39 mouse cellular contexts compared by ENCODE assay signal in genomic region chr14:51995219-51995871, GRCm38 (mm10). TPM values are rescaled to one million over a fixed set of nuclear protein-coding genes. Genes with fewer than 3 reads are reported as not detected.
A peak's percentile ranks its signal among the peaks of the same experiment; 100 is the strongest.
DNase-seq lines count a peak whose midpoint lies in the region; ATAC-seq lines count a peak whose summit lies in the region.
"Had no signal": no experiment of that assay in that cellular context is flagged by ENCODE, and none has a peak within 500 bp of the region (broad histone marks: within the 10 kb centered on the region; RNA-seq: fewer than 3 reads in every experiment).

No protein-coding gene starts in this region.

- 41% methylated on average over 12 of the region's 12 CpGs for whole genome bisulfite sequencing in liver, embryonic 16.5 days (ENCODE audit: insufficient replicate concordance)
- WGBS in embryonic facial prominence, embryonic 10.5 days, result 82% methylated on average over 12 of the region's 12 CpGs

- no peak overlapping the region for H3K9ac ChIP-seq in liver, embryonic 16.5 days (ENCODE audit: low read depth, low read length)
- H3K9ac ChIP-seq: embryonic facial prominence, embryonic 15.5 days; forebrain, embryonic 13.5 days; heart, embryonic 12.5 days; hindbrain, embryonic 14.5 days; neural tube, embryonic 12.5 days had no signal

- H3K9me3 ChIP-seq in liver, embryonic 16.5 days (replicated peaks; ENCODE audit: control insufficient read depth, low read length), result no peaks in the 10 kb centered on the region
- no peaks in the 10 kb centered on the region for H3K9me3 ChIP-seq in embryonic facial prominence, embryonic 10.5 days
- H3K9me3 ChIP-seq: embryonic facial prominence, embryonic 15.5 days; forebrain, embryonic 13.5 days; heart, embryonic 12.5 days; neural tube, embryonic 12.5 days had no signal

- no peak for DNase-seq in liver
- no peak for DNase-seq in embryonic facial prominence, embryonic 10.5 days (ENCODE audit: low spot score)
- no peak for DNase-seq in right cerebral cortex, postnatal 36 days (ENCODE audit: low spot score in 2 of 2)
- DNase-seq in gastrocnemius, adult 8-10 months (ENCODE audit: low spot score in 2 of 2), result no peak
- DNase-seq: adrenal gland, postnatal 14 days; cerebellum, adult 11-12 months; gastrocnemius, postnatal 25 days; heart, adult 18-20 months; heart, postnatal 4 days; kidney, postnatal 25 days; lung, adult 2 months; lung, postnatal 10 days; right cerebral cortex, adult 18-20 months had no signal

- H3K36me3 ChIP-seq in liver, embryonic 16.5 days (ENCODE audit: control insufficient read depth, insufficient read depth), result no peaks in the 10 kb centered on the region; the same call in 1 of the 2 replicates
- H3K36me3 ChIP-seq in embryonic facial prominence, embryonic 10.5 days (replicated peaks), result peaks cover 98% of the 10 kb centered on the region

- H3K4me1 ChIP-seq in liver, embryonic 16.5 days (ENCODE audit: control insufficient read depth, low read depth, low read length), result peaks cover 3% of the 10 kb centered on the region; the same call in 1 of the 2 replicates
- no peaks in the 10 kb centered on the region for H3K4me1 ChIP-seq in embryonic facial prominence, embryonic 10.5 days
- H3K4me1 ChIP-seq: embryonic facial prominence, embryonic 15.5 days; heart, embryonic 12.5 days; neural tube, embryonic 12.5 days had no signal

- H3K27me3 ChIP-seq in liver, embryonic 16.5 days (ENCODE audit: control insufficient read depth, insufficient read depth, low read depth, low read length), result no peaks in the 10 kb centered on the region
- no peaks in the 10 kb centered on the region for H3K27me3 ChIP-seq in embryonic facial prominence, embryonic 10.5 days (replicated peaks; ENCODE audit: low read depth, poor library complexity, severe bottlenecking)
- H3K27me3 ChIP-seq: embryonic facial prominence, embryonic 15.5 days; forebrain, embryonic 13.5 days; heart, embryonic 12.5 days; neural tube, embryonic 12.5 days; Patski had no signal

- no peak overlapping the region for H3K27ac ChIP-seq in liver, embryonic 16.5 days (ENCODE audit: low read length)
- H3K27ac ChIP-seq in embryonic facial prominence, embryonic 10.5 days (replicated peaks), result no peak overlapping the region
- H3K27ac ChIP-seq: embryonic facial prominence, embryonic 15.5 days; forebrain, embryonic 13.5 days; hindbrain, embryonic 14.5 days; macrophage; neural tube, embryonic 12.5 days had no signal

- no peak overlapping the region for H3K4me3 ChIP-seq in liver, embryonic 16.5 days (ENCODE audit: low read depth, low read length)
- H3K4me3 ChIP-seq in embryonic facial prominence, embryonic 10.5 days, result no peak overlapping the region
- H3K4me3 ChIP-seq: embryonic facial prominence, embryonic 15.5 days; forebrain, embryonic 13.5 days; heart, embryonic 12.5 days; myocyte; neural tube, embryonic 12.5 days had no signal

- ATAC-seq in liver, embryonic 16.5 days (ENCODE audit: low read depth), result 0 out of 2 replicates have a peak, but pooled peaks have one; percentile 24
- peak; percentile 81 for ATAC-seq in common myeloid progenitor, adult 5-6 weeks (replicated peaks; ENCODE audit: low read depth, poor library complexity, severe bottlenecking)
- peak; percentile 86 for ATAC-seq in megakaryocyte progenitor cell, adult 5-6 weeks (replicated peaks; ENCODE audit: poor library complexity)
- ATAC-seq: CD4-positive, CD25-positive, alpha-beta regulatory T cell, adult 4 months; intestine, postnatal 0 days; midbrain, embryonic 16.5 days; Patski had no signal

- no peak overlapping the region for H3K4me2 ChIP-seq in liver, embryonic 16.5 days (ENCODE audit: low read depth, low read length)
- H3K4me2 ChIP-seq: embryonic facial prominence, embryonic 15.5 days; forebrain, embryonic 13.5 days; heart, embryonic 12.5 days; hindbrain, embryonic 14.5 days; midbrain, embryonic 11.5 days; neural tube, embryonic 12.5 days had no signal

RNA-seq across cellular contexts. Expression of gene Arhgef40, which starts 10.8 kb away (rescaled TPM):
- polyA plus RNA-seq in liver, embryonic 16.5 days (2015; fragmentation: Nextera tagmentation; extraction: Ambion mirVana), result 12.5 and 14.6 TPM in 2 replicates
- 27.5 and 32.4 TPM in 2 replicates for total RNA-seq in common myeloid progenitor, adult 5-6 weeks (2017)
- total RNA-seq in megakaryocyte progenitor cell, adult 5-6 weeks (2015), result 3.0 and 9.1 TPM in 2 replicates
- 5.0 and 15.2 TPM in 2 replicates for total RNA-seq in megakaryocyte progenitor cell, adult 5-6 weeks (2017)
- polyA plus RNA-seq in embryonic facial prominence, embryonic 10.5 days (2016; fragmentation: Nextera tagmentation; extraction: Ambion mirVana), result 151 and 163 TPM in 2 replicates
- 1 to 10 TPM; 5.7 to 9.4 (median 6.2) TPM for total RNA-seq in gastrocnemius, adult 8-10 months (2022)

RNA-seq across cellular contexts. Expression of gene Tmem253, which starts 20.1 kb away (rescaled TPM):
- polyA plus RNA-seq in liver, embryonic 16.5 days (2015; fragmentation: Nextera tagmentation; extraction: Ambion mirVana), result 0.15 and 0.28 TPM in 2 replicates
- total RNA-seq in common myeloid progenitor, adult 5-6 weeks (2017), result not detected in 2 replicates
- total RNA-seq in megakaryocyte progenitor cell, adult 5-6 weeks (2015), result 0.30 TPM in 1 of 2 replicates, not detected in the other
- not detected in 2 replicates for total RNA-seq in megakaryocyte progenitor cell, adult 5-6 weeks (2017)
- 0.65 and 0.72 TPM in 2 replicates for polyA plus RNA-seq in embryonic facial prominence, embryonic 10.5 days (2016; fragmentation: Nextera tagmentation; extraction: Ambion mirVana)
- 1 to 10 TPM in 3 of 4 experiments, under 1 TPM in 1; 0.60 to 1.4 (median 1.2) TPM for total RNA-seq in gastrocnemius, adult 8-10 months (2022)
- total RNA-seq: liver, adult 2 months had no signal

RNA-seq across cellular contexts. Expression of gene Zfp219, which starts 25.2 kb away (rescaled TPM):
- 7.4 and 8.9 TPM in 2 replicates for polyA plus RNA-seq in liver, embryonic 16.5 days (2015; fragmentation: Nextera tagmentation; extraction: Ambion mirVana)
- 9.8 and 14.0 TPM in 2 replicates for total RNA-seq in common myeloid progenitor, adult 5-6 weeks (2017)
- 6.5 and 8.5 TPM in 2 replicates for total RNA-seq in megakaryocyte progenitor cell, adult 5-6 weeks (2015)
- 8.2 and 15.1 TPM in 2 replicates for total RNA-seq in megakaryocyte progenitor cell, adult 5-6 weeks (2017)
- polyA plus RNA-seq in embryonic facial prominence, embryonic 10.5 days (2016; fragmentation: Nextera tagmentation; extraction: Ambion mirVana), result 57.5 and 63.2 TPM in 2 replicates
- total RNA-seq in gastrocnemius, adult 8-10 months (2022), result 10 to 100 TPM in 3 of 4 experiments, 1 to 10 TPM in 1; 9.9 to 14.0 (median 13.0) TPM

RNA-seq across cellular contexts. Expression of gene Olfr221, which starts 46.9 kb away (rescaled TPM):
- not detected in 2 replicates for polyA plus RNA-seq in liver, embryonic 16.5 days (2015; fragmentation: Nextera tagmentation; extraction: Ambion mirVana)
- not detected in 2 replicates for total RNA-seq in common myeloid progenitor, adult 5-6 weeks (2017)
- not detected in 2 replicates for total RNA-seq in megakaryocyte progenitor cell, adult 5-6 weeks (2015)
- total RNA-seq in megakaryocyte progenitor cell, adult 5-6 weeks (2017), result not detected in 2 replicates
- polyA plus RNA-seq in embryonic facial prominence, embryonic 10.5 days (2016; fragmentation: Nextera tagmentation; extraction: Ambion mirVana), result not detected in 2 replicates
- not detected for total RNA-seq in gastrocnemius, adult 8-10 months (2022)
- total RNA-seq: adrenal gland, postnatal 14 days; ES-E14; gastrocnemius, postnatal 25 days; heart, adult 18-20 months; heart, postnatal 4 days; layer of hippocampus, adult 18-20 months; layer of hippocampus, postnatal 10 days; left cerebral cortex, adult 18-20 months; left cerebral cortex, postnatal 14 days; liver, adult 2 months had no signal
- polyA plus RNA-seq: CD4-positive, CD25-positive, alpha-beta regulatory T cell, adult 4 months; cortical plate, adult 2 months; forebrain, embryonic 13.5 days; heart, embryonic 12.5 days; heart, postnatal 0 days; hindbrain, embryonic 14.5 days; intestine, postnatal 0 days; kidney, embryonic 14.5 days; limb, embryonic 11.5 days; liver, adult 2 months; lung, adult 2 months; macrophage; midbrain, embryonic 11.5 days; midbrain, embryonic 16.5 days; myocyte; neural tube, embryonic 12.5 days; Patski; stomach, embryonic 14.5 days had no signal

Comparison
In these comparisons a context has a peak if more than half of its experiments do, and no peak if none do; other contexts are left out.
1. ATAC-seq: peak in every context shown above with its lines; median percentile 86 in megakaryocyte progenitor cell, adult 5-6 weeks; 81 in common myeloid progenitor, adult 5-6 weeks; 24 in liver, embryonic 16.5 days.